Mouse (Mus musculus): ENCODE results near the gene Crtc3. TPM values are rescaled to one million over a fixed set of nuclear protein-coding genes. Genes with fewer than 3 reads are reported as not detected.

Crtc3 gene
- polyA plus RNA-seq, 1 experiment from 2014 or later: 15.5 TPM

DNA sequence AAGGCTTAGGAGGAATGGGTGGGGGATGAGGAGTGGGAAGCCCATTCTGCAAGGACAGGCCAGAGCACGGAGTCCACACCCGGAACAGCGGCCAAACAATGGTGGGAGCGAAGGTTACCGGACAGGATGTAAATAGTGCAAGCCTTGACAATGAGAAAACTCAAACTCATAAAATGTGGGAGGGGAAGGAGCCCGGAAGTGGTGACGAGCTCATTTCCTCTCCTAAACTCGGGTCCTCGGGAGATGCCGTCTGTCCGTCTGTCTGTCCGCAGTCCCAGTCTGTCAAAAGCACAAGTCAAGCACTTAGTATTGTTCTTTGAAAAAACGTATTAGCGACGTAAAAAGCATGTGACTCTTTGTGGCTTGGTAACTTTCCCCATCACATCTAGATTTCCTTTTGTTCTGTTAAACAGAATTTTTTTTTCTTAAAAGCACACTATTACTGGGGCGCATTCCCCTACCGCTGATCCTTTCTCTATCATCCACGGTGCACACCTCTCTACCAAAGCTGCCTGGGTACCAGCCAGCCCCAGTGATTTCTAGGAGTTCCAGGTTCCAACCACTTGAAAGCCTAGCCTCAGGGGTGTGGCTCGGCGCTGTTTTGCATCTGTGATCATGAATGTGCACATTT lies 105.7 kb downstream of the Crtc3 start:
- no peak overlapping the region for H3K4me2 ChIP-seq (ENCODE audit: low read depth, low read length, severe bottlenecking)
- H3K27me3 ChIP-seq (ENCODE audit: control insufficient read depth, insufficient read depth, low read length): no peaks in the 10 kb centered on the region
- H3K27ac ChIP-seq (ENCODE audit: low read depth, low read length): no peak overlapping the region
- DNase-seq (ENCODE audit: low spot score) (no peak), ATAC-seq (replicated peaks; ENCODE audit: low FRiP score) (no peak)
- H3K4me1 ChIP-seq (replicated peaks; ENCODE audit: control insufficient read depth, insufficient read depth, low read length): peaks cover 5% of the 10 kb centered on the region; the same call in 1 of the 2 replicates
- no peaks in the 10 kb centered on the region for H3K36me3 ChIP-seq (ENCODE audit: control insufficient read depth, insufficient read depth, low read length)
- H3K9me3 ChIP-seq (ENCODE audit: control insufficient read depth, low read length): no peaks in the 10 kb centered on the region
- H3K9ac ChIP-seq (ENCODE audit: low read length): no peak overlapping the region
- 77% methylated on average over 20 of the region's 20 CpGs for WGBS
- H3K4me3 ChIP-seq (ENCODE audit: low read depth, low read length): no peak overlapping the region

DNA sequence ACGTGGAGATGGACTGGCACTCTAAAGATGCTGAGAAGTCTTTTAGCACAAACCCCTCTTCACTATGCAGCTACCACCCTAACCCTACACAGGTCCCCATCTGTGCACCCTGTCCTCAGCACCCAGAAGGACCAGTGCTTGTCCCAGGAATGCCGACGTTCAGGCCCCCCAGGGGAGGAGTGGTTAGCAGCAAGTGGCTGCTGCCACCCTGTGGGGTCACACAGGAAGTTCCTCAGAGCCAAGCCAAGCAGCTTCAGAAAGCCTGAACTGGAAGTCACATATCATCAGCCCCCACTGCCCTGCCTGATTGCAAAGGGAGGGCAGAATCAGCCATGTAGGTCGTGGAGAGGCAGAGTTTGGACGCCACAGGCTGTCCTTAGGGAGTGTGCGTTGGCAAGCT lies 108.3 kb downstream of the Crtc3 start:
- Histone ChIP-seq H3K27ac (ENCODE audit: low read depth, low read length) (no peak overlapping the region), H3K9me3 (ENCODE audit: control insufficient read depth, low read length) (no peaks in the 10 kb centered on the region), H3K36me3 (ENCODE audit: control insufficient read depth, insufficient read depth, low read length) (no peaks in the 10 kb centered on the region), H3K9ac (ENCODE audit: low read length) (no peak overlapping the region), H3K4me2 (ENCODE audit: low read depth, low read length, severe bottlenecking) (no peak overlapping the region), H3K27me3 (ENCODE audit: control insufficient read depth, insufficient read depth, low read length) (no peaks in the 10 kb centered on the region), H3K4me1 (replicated peaks; ENCODE audit: control insufficient read depth, insufficient read depth, low read length) (no peaks in the 10 kb centered on the region), H3K4me3 (ENCODE audit: low read depth, low read length) (no peak overlapping the region)
- 35% methylated on average over 6 of the region's 6 CpGs for whole genome bisulfite sequencing
- ATAC-seq (replicated peaks; ENCODE audit: low FRiP score) (no peak), DNase-seq (ENCODE audit: low spot score) (no peak)

DNA sequence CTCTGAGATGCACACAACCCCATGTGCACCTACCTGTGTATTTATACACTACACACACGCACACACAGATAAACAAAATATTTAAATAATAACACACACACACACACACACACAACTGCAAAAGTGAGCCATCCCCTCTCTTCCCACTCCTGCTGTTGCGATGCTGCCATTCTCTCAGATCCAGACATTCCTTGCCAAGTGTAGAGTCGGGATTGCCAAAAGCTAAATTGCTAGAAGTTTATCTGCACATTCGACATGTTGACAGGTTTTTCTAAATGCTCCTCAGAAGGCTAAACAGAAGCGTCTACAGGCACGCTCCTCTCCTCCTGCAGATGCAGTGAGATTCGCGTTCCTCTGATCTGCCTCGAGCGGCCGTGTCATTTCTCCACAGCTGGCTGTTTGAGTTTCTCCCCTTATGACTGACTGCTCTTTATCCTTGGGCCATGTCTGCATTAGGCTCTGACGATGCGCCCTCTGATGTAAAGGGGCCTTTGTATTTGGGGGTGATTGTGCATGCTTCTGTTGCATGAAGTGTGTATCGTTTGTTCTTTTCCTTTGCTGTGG lies 111.2 kb downstream of the Crtc3 start:
- no peaks in the 10 kb centered on the region for H3K27me3 ChIP-seq (ENCODE audit: control insufficient read depth, insufficient read depth, low read length)
- H3K4me3 ChIP-seq (ENCODE audit: low read depth, low read length): no peak overlapping the region
- no peaks in the 10 kb centered on the region for H3K9me3 ChIP-seq (ENCODE audit: control insufficient read depth, low read length)
- H3K4me2 ChIP-seq (ENCODE audit: low read depth, low read length, severe bottlenecking): no peak overlapping the region
- 80% methylated on average over 14 of the region's 14 CpGs for WGBS
- DNase-seq (ENCODE audit: low spot score) (no peak), ATAC-seq (replicated peaks; ENCODE audit: low FRiP score) (no peak)
- H3K27ac ChIP-seq (ENCODE audit: low read depth, low read length): no peak overlapping the region
- no peaks in the 10 kb centered on the region for H3K4me1 ChIP-seq (replicated peaks; ENCODE audit: control insufficient read depth, insufficient read depth, low read length)
- H3K36me3 ChIP-seq (ENCODE audit: control insufficient read depth, insufficient read depth, low read length): no peaks in the 10 kb centered on the region
- no peak overlapping the region for H3K9ac ChIP-seq (ENCODE audit: low read length)

DNA sequence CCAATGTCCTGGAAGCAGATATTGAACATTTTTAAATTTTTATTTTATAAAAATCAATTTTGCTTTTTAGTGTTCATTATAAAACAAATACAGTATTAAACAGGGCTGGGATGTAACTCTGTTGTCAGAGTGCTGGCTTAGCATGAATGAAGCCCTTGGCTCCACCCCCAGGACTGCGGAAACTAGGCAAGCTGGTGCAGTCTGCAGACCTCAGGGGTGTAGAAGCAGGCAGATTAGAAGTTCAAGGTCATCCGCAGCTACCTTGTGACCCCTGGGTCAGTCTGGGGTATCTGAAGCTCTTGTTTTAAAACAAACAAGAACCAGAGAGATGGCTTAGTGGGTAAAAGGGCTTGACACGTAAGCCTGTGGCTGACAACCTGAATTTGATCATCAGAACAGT lies 112.1 kb downstream of the Crtc3 start:
- ATAC-seq (replicated peaks; ENCODE audit: low FRiP score) (no peak), DNase-seq (ENCODE audit: low spot score) (no peak)
- no peaks in the 10 kb centered on the region for H3K4me1 ChIP-seq (replicated peaks; ENCODE audit: control insufficient read depth, insufficient read depth, low read length)
- H3K9ac ChIP-seq (ENCODE audit: low read length): no peak overlapping the region
- no peaks in the 10 kb centered on the region for H3K9me3 ChIP-seq (ENCODE audit: control insufficient read depth, low read length)
- H3K27me3 ChIP-seq (ENCODE audit: control insufficient read depth, insufficient read depth, low read length): no peaks in the 10 kb centered on the region
- H3K27ac ChIP-seq (ENCODE audit: low read depth, low read length): no peak overlapping the region
- no peaks in the 10 kb centered on the region for H3K36me3 ChIP-seq (ENCODE audit: control insufficient read depth, insufficient read depth, low read length)
- H3K4me3 ChIP-seq (ENCODE audit: low read depth, low read length): no peak overlapping the region
- WGBS: 59% methylated on average over 3 of the region's 3 CpGs
- H3K4me2 ChIP-seq (ENCODE audit: low read depth, low read length, severe bottlenecking): no peak overlapping the region

DNA sequence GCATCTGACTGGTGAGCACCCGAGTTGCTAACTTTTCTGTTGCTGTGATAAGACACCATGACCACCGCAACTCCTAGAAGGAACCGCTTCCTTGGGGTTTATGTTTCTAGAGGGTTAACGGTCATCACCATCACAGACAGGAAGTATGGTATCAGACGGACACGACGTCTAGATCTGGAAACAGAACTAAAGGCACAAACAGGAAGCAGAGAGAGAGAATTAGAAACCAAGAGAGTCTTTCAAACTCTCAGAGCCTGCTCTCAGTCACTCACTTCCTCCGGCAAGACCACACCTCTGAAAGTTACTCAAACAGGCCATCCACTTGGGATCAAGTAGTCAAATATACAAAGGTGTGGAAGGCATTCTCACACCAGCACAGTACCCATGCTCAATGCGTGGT lies 112.9 kb downstream of the Crtc3 start:
- 83% methylated on average over 9 of the region's 9 CpGs for WGBS
- DNase-seq (ENCODE audit: low spot score): no peak

DNA sequence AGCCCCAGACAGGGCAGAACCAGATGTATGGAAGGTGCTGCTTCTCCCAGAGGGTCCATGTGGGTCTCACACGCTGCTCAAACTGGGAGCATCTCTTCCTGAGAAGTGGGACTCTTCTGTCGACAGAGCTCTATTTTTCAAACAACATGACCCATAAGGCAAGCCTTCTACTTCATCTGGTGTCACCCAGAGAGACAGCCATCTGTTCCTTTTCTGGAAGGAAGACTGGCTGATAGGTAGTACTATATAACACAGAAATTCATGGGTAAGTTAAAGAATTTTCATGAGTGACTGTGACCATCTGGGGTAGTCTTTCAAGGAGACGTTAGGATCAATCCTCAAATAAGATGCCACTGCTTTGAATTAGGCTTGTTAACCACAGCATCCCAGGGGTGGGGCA lies 115.6 kb downstream of the Crtc3 start:
- 71% methylated on average over 3 of the region's 3 CpGs for WGBS
- no peak overlapping the region for H3K4me3 ChIP-seq (ENCODE audit: low read depth, low read length)
- H3K27me3 ChIP-seq (ENCODE audit: control insufficient read depth, insufficient read depth, low read length): no peaks in the 10 kb centered on the region
- H3K27ac ChIP-seq (ENCODE audit: low read depth, low read length): no peak overlapping the region
- no peak for ATAC-seq (replicated peaks; ENCODE audit: low FRiP score)
- no peak overlapping the region for H3K4me2 ChIP-seq (ENCODE audit: low read depth, low read length, severe bottlenecking)
- DNase-seq (ENCODE audit: low spot score): no peak
- H3K9me3 ChIP-seq (ENCODE audit: control insufficient read depth, low read length): no peaks in the 10 kb centered on the region
- H3K9ac ChIP-seq (ENCODE audit: low read length): no peak overlapping the region
- H3K36me3 ChIP-seq (ENCODE audit: control insufficient read depth, insufficient read depth, low read length): no peaks in the 10 kb centered on the region
- no peaks in the 10 kb centered on the region for H3K4me1 ChIP-seq (replicated peaks; ENCODE audit: control insufficient read depth, insufficient read depth, low read length)

More for the DNA sequence above, 112.9 kb downstream of the Crtc3 start:
- no peak for ATAC-seq (replicated peaks; ENCODE audit: low FRiP score)
- Histone ChIP-seq H3K36me3 (ENCODE audit: control insufficient read depth, insufficient read depth, low read length) (no peaks in the 10 kb centered on the region), H3K27me3 (ENCODE audit: control insufficient read depth, insufficient read depth, low read length) (no peaks in the 10 kb centered on the region), H3K4me2 (ENCODE audit: low read depth, low read length, severe bottlenecking) (no peak overlapping the region), H3K9me3 (ENCODE audit: control insufficient read depth, low read length) (no peaks in the 10 kb centered on the region), H3K4me1 (replicated peaks; ENCODE audit: control insufficient read depth, insufficient read depth, low read length) (no peaks in the 10 kb centered on the region), H3K27ac (ENCODE audit: low read depth, low read length) (no peak overlapping the region), H3K4me3 (ENCODE audit: low read depth, low read length) (no peak overlapping the region), H3K9ac (ENCODE audit: low read length) (no peak overlapping the region)

DNA sequence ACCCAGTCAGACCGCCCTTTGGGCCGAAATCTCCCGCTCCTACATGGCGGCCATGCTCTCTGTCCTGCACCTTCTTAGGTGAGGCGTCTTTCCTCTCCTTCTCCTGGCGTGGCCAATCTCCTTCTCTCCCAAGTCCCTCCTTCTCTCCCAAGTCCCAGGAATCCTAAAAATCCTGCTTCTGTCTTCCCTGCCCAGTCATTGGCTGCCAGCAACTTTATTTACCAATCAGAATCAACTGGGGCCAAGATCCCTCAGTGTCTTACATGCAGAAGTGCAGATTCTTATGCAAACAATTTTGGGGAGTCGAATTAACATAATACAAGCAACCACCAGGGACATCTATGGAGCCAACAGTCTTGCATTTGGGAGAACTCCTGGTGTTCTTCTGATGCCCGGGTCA lies 120.7 kb downstream of the Crtc3 start:
- Histone ChIP-seq H3K9me3 (ENCODE audit: control insufficient read depth, low read length) (no peaks in the 10 kb centered on the region), H3K27ac (ENCODE audit: low read depth, low read length) (no peak overlapping the region), H3K9ac (ENCODE audit: low read length) (no peak overlapping the region), H3K4me2 (ENCODE audit: low read depth, low read length, severe bottlenecking) (no peak overlapping the region), H3K4me3 (ENCODE audit: low read depth, low read length) (no peak overlapping the region), H3K27me3 (ENCODE audit: control insufficient read depth, insufficient read depth, low read length) (no peaks in the 10 kb centered on the region), H3K36me3 (ENCODE audit: control insufficient read depth, insufficient read depth, low read length) (no peaks in the 10 kb centered on the region), H3K4me1 (replicated peaks; ENCODE audit: control insufficient read depth, insufficient read depth, low read length) (no peaks in the 10 kb centered on the region)
- ATAC-seq (replicated peaks; ENCODE audit: low FRiP score): no peak
- WGBS: 81% methylated on average over 8 of the region's 8 CpGs
- no peak for DNase-seq (ENCODE audit: low spot score)

DNA sequence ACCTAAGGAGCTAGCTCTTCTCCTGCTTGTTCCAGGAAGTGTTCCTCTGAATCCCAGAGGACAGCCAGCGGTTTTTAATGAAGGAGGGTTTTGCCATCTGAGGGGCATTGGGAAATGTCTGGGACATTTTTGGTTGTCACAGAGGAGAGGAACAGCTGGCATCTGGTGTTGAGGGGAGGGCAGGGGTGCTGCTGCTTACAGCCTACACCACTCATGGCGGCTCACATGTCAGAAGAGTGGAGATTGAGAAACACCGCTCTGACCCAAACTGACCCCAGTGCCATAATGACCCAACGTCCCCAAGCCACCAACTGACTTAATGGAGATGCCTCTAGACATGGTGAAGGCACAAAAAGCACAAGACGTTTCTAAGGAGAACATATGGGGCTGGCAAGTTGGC lies 126.7 kb downstream of the Crtc3 start:
- H3K27me3 ChIP-seq (ENCODE audit: control insufficient read depth, insufficient read depth, low read length): no peaks in the 10 kb centered on the region
- DNase-seq (ENCODE audit: low spot score) (no peak), ATAC-seq (replicated peaks; ENCODE audit: low FRiP score) (no peak)
- WGBS: 78% methylated on average over 5 of the region's 5 CpGs
- no peak overlapping the region for H3K4me2 ChIP-seq (ENCODE audit: low read depth, low read length, severe bottlenecking)
- no peaks in the 10 kb centered on the region for H3K4me1 ChIP-seq (replicated peaks; ENCODE audit: control insufficient read depth, insufficient read depth, low read length)
- no peak overlapping the region for H3K27ac ChIP-seq (ENCODE audit: low read depth, low read length)
- H3K9me3 ChIP-seq (ENCODE audit: control insufficient read depth, low read length): no peaks in the 10 kb centered on the region
- no peak overlapping the region for H3K4me3 ChIP-seq (ENCODE audit: low read depth, low read length)
- no peak overlapping the region for H3K9ac ChIP-seq (ENCODE audit: low read length)
- no peaks in the 10 kb centered on the region for H3K36me3 ChIP-seq (ENCODE audit: control insufficient read depth, insufficient read depth, low read length)

DNA sequence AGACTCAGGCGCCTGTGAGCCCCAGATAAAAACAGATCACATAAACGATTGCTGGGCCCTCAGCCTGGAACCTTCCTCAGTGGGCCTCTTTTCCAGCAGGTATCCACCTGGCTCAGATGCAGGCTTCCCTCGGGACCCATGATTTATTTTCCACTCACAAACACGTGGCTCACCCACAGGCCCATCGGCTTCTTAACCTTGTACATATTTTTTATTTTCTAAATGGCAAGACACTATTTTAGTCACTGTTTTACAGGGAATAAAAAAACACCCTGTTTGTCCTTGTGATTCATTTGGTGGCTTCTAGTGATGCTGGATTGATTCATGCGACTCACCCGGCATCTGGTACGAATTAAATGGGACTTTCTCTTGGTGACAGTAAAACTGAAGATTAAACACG lies 127.4 kb downstream of the Crtc3 start:
- Histone ChIP-seq H3K27ac (ENCODE audit: low read depth, low read length) (no peak overlapping the region), H3K9ac (ENCODE audit: low read length) (no peak overlapping the region), H3K9me3 (ENCODE audit: control insufficient read depth, low read length) (no peaks in the 10 kb centered on the region), H3K36me3 (ENCODE audit: control insufficient read depth, insufficient read depth, low read length) (no peaks in the 10 kb centered on the region), H3K4me2 (ENCODE audit: low read depth, low read length, severe bottlenecking) (no peak overlapping the region), H3K27me3 (ENCODE audit: control insufficient read depth, insufficient read depth, low read length) (no peaks in the 10 kb centered on the region), H3K4me3 (ENCODE audit: low read depth, low read length) (no peak overlapping the region), H3K4me1 (replicated peaks; ENCODE audit: control insufficient read depth, insufficient read depth, low read length) (no peaks in the 10 kb centered on the region)
- DNase-seq (ENCODE audit: low spot score) (no peak), ATAC-seq (replicated peaks; ENCODE audit: low FRiP score) (no peak)
- 84% methylated on average over 9 of the region's 9 CpGs for WGBS

Data from forebrain, embryonic 11.5 days (tissue).